9 mouse cellular contexts compared by ENCODE assay signal in the genomic region with DNA sequence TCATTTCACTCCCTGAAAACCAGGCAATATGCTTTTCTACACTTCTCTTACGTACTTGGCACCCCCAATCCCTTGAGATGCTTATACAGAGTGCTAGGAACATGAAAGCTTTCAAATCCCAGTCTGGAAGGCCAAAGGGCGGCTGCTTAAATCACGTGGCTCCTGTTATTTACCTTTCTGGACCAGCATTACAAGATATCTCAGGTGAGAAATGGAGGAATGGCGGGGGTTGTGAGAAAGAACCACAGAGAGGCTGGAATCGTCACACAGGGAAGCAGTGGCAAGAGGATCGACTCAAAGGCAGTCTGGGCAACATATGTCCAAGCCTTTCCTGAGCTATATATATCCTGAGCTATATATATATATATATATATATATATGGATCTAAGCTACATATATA. TPM values are rescaled to one million over a fixed set of nuclear protein-coding genes. Genes with fewer than 3 reads are reported as not detected.
DNase-seq lines count a peak whose midpoint lies in the region; ATAC-seq lines count a peak whose summit lies in the region.
"Had no signal": no experiment of that assay in that cellular context is flagged by ENCODE, and none has a peak within 500 bp of the region (broad histone marks: within the 10 kb centered on the region; RNA-seq: fewer than 3 reads in every experiment).

No protein-coding gene starts in this region.

- H3K9ac ChIP-seq in heart, embryonic 13.5 days = peak overlapping the region; percentile 91
- peak overlapping the region; percentile 82 for H3K9ac ChIP-seq in hindbrain, embryonic 16.5 days (ENCODE audit: low read depth, low read length)
- H3K9ac ChIP-seq in midbrain, embryonic 13.5 days (replicated peaks) = peak overlapping the region; percentile 90

- no peaks in the 10 kb centered on the region for H3K9me3 ChIP-seq in heart, embryonic 13.5 days
- H3K9me3 ChIP-seq in hindbrain, embryonic 16.5 days (ENCODE audit: control insufficient read depth, low read length) = no peaks in the 10 kb centered on the region
- H3K9me3 ChIP-seq in midbrain, embryonic 13.5 days = no peaks in the 10 kb centered on the region

- DNase-seq in heart, adult 18-20 months = no peak
- peak; percentile 10 for DNase-seq in NIH3T3 (ENCODE audit: low read depth)
- DNase-seq in cerebellum, adult 18-20 months = no peak
- no peak for DNase-seq in right cerebral cortex, postnatal 25 days
- DNase-seq in urinary bladder, adult 18-20 months (ENCODE audit: low spot score in 2 of 2) = no peak

- H3K27ac ChIP-seq in heart, embryonic 13.5 days (replicated peaks) = peak overlapping the region; percentile 89
- H3K27ac ChIP-seq in hindbrain, embryonic 16.5 days (ENCODE audit: low read depth, low read length) = peak overlapping the region; percentile 76
- peak overlapping the region; percentile 74; the same call in 1 of the 2 replicates for H3K27ac ChIP-seq in midbrain, embryonic 13.5 days

- H3K27me3 ChIP-seq in heart, embryonic 13.5 days (replicated peaks) = no peaks in the 10 kb centered on the region
- no peaks in the 10 kb centered on the region for H3K27me3 ChIP-seq in hindbrain, embryonic 16.5 days (replicated peaks; ENCODE audit: control insufficient read depth, insufficient read depth, low read length)
- H3K27me3 ChIP-seq in midbrain, embryonic 13.5 days = no peaks in the 10 kb centered on the region

- no peak for ATAC-seq in heart, embryonic 13.5 days (ENCODE audit: extremely low read depth, insufficient number of reproducible peaks, low FRiP score, low TSS enrichment)
- no peak for ATAC-seq in hindbrain, embryonic 16.5 days
- no peak for ATAC-seq in midbrain, embryonic 13.5 days

- H3K4me2 ChIP-seq in heart, embryonic 13.5 days = peak overlapping the region; percentile 85
- H3K4me2 ChIP-seq in hindbrain, embryonic 16.5 days (ENCODE audit: low read length) = peak overlapping the region; percentile 80
- H3K4me2 ChIP-seq in midbrain, embryonic 13.5 days (replicated peaks) = peak overlapping the region; percentile 85

- H3K4me3 ChIP-seq in heart, embryonic 13.5 days = peak overlapping the region; percentile 79
- peak overlapping the region; percentile 67 for H3K4me3 ChIP-seq in hindbrain, embryonic 16.5 days (ENCODE audit: low read length)
- H3K4me3 ChIP-seq in midbrain, embryonic 13.5 days (replicated peaks) = peak overlapping the region; percentile 68

- H3K36me3 ChIP-seq in heart, embryonic 13.5 days = peaks cover 46% of the 10 kb centered on the region
- H3K36me3 ChIP-seq in hindbrain, embryonic 16.5 days (ENCODE audit: control insufficient read depth, insufficient read depth, low read length) = no peaks in the 10 kb centered on the region
- peaks cover 39% of the 10 kb centered on the region for H3K36me3 ChIP-seq in midbrain, embryonic 13.5 days

- peaks cover 41% of the 10 kb centered on the region for H3K4me1 ChIP-seq in heart, embryonic 13.5 days
- H3K4me1 ChIP-seq in hindbrain, embryonic 16.5 days (ENCODE audit: control insufficient read depth, insufficient read depth, low read depth, low read length) = peaks cover 29% of the 10 kb centered on the region
- peaks cover 41% of the 10 kb centered on the region for H3K4me1 ChIP-seq in midbrain, embryonic 13.5 days (replicated peaks)

- 28% methylated on average over 6 of the region's 6 CpGs for WGBS in heart, embryonic 13.5 days
- 36% methylated on average over 6 of the region's 6 CpGs for WGBS in hindbrain, embryonic 16.5 days
- 37% methylated on average over 6 of the region's 6 CpGs for WGBS in midbrain, embryonic 13.5 days

RNA-seq across cellular contexts. Expression of a gene that starts 0.6 kb away (rescaled TPM):
- polyA plus RNA-seq in heart, embryonic 13.5 days (2015; fragmentation: Nextera tagmentation; extraction: Ambion mirVana) = 8.7 and 9.7 TPM in 2 replicates
- 10 to 100 TPM; 25.3 to 28.5 TPM for total RNA-seq in heart, adult 18-20 months (2021)
- 8.9 TPM in 2 replicates for polyA plus RNA-seq in hindbrain, embryonic 16.5 days (2015; fragmentation: Nextera tagmentation; extraction: Ambion mirVana)
- polyA plus RNA-seq in midbrain, embryonic 13.5 days (2015; fragmentation: Nextera tagmentation; extraction: Ambion mirVana) = 9.2 and 9.4 TPM in 2 replicates

RNA-seq across cellular contexts. Expression of a gene that starts 3.7 kb away (rescaled TPM):
- polyA plus RNA-seq in heart, embryonic 13.5 days (2015; fragmentation: Nextera tagmentation; extraction: Ambion mirVana) = 215 and 231 TPM in 2 replicates
- 100 to 1,000 TPM; 149 to 150 TPM for total RNA-seq in heart, adult 18-20 months (2021)
- polyA plus RNA-seq in hindbrain, embryonic 16.5 days (2015; fragmentation: Nextera tagmentation; extraction: Ambion mirVana) = 319 and 346 TPM in 2 replicates
- 293 and 316 TPM in 2 replicates for polyA plus RNA-seq in midbrain, embryonic 13.5 days (2015; fragmentation: Nextera tagmentation; extraction: Ambion mirVana)

RNA-seq across cellular contexts. Expression of a gene that starts 4.3 kb away (rescaled TPM):
- 10.7 and 14.1 TPM in 2 replicates for polyA plus RNA-seq in heart, embryonic 13.5 days (2015; fragmentation: Nextera tagmentation; extraction: Ambion mirVana)
- total RNA-seq in heart, adult 18-20 months (2021) = 10 to 100 TPM in 1 of 2 experiments, 1 to 10 TPM in 1; 7.3 to 10.5 TPM
- polyA plus RNA-seq in hindbrain, embryonic 16.5 days (2015; fragmentation: Nextera tagmentation; extraction: Ambion mirVana) = 20.7 and 23.7 TPM in 2 replicates
- 27.1 and 30.4 TPM in 2 replicates for polyA plus RNA-seq in midbrain, embryonic 13.5 days (2015; fragmentation: Nextera tagmentation; extraction: Ambion mirVana)

RNA-seq across cellular contexts. Expression of a gene that starts 6.3 kb away (rescaled TPM):
- polyA plus RNA-seq in heart, embryonic 13.5 days (2015; fragmentation: Nextera tagmentation; extraction: Ambion mirVana) = 2.2 and 19.0 TPM in 2 replicates
- not detected for total RNA-seq in heart, adult 18-20 months (2021)
- not detected in 2 replicates for polyA plus RNA-seq in hindbrain, embryonic 16.5 days (2015; fragmentation: Nextera tagmentation; extraction: Ambion mirVana)
- polyA plus RNA-seq in midbrain, embryonic 13.5 days (2015; fragmentation: Nextera tagmentation; extraction: Ambion mirVana) = 0.53 and 0.63 TPM in 2 replicates
- total RNA-seq: gastrocnemius, postnatal 10 days had no signal

RNA-seq across cellular contexts. Expression of a gene that starts 9.4 kb away (rescaled TPM):
- 45.1 and 46.1 TPM in 2 replicates for polyA plus RNA-seq in heart, embryonic 13.5 days (2015; fragmentation: Nextera tagmentation; extraction: Ambion mirVana)
- total RNA-seq in heart, adult 18-20 months (2021) = 100 to 1,000 TPM; 242 to 244 TPM
- 50.9 and 65.2 TPM in 2 replicates for polyA plus RNA-seq in hindbrain, embryonic 16.5 days (2015; fragmentation: Nextera tagmentation; extraction: Ambion mirVana)
- polyA plus RNA-seq in midbrain, embryonic 13.5 days (2015; fragmentation: Nextera tagmentation; extraction: Ambion mirVana) = 93.7 and 93.9 TPM in 2 replicates
